In the genomic region with DNA sequence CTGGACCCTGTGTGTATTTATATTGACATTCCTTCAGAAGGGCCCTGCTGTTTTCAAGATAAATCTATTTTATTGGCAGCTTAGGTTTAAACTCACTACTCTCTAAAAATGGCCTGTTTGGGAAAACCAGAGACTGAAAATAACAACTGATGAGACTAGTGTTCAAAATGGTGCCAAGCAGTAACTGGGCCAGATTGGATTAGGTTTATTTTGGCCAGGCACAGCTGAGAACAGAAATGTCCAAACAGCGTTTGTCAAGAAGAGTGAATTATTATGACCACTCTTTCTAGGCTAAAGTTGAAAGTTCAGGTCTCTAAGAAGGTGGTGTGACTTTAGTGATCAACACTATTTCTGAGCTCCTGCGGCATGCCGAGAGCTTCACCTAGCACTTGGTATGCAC, we compare ENCODE assay signal across 18 mouse cellular contexts. TPM values are rescaled to one million over a fixed set of nuclear protein-coding genes. Genes with fewer than 3 reads are reported as not detected.
A peak's percentile ranks its signal among the peaks of the same experiment; 100 is the strongest.
DNase-seq lines count a peak whose midpoint lies in the region; ATAC-seq and TF ChIP-seq lines count a peak whose summit lies in the region.
"Had no signal": no experiment of that assay in that cellular context is flagged by ENCODE, and none has a peak within 500 bp of the region (broad histone marks: within the 10 kb centered on the region; RNA-seq: fewer than 3 reads in every experiment).

No protein-coding gene starts in this region.

- 80% methylated on average over 3 of the region's 3 CpGs for WGBS in heart, embryonic 16.5 days
- WGBS in lung, postnatal 0 days = 89% methylated on average over 3 of the region's 3 CpGs

- peak overlapping the region; percentile 93 for H3K27ac ChIP-seq in gastrocnemius, adult 2 months
- peak overlapping the region; percentile 69 for H3K27ac ChIP-seq in heart, embryonic 16.5 days (ENCODE audit: low read length)
- no peak overlapping the region for H3K27ac ChIP-seq in lung, postnatal 0 days (ENCODE audit: low read length)
- H3K27ac ChIP-seq: liver, embryonic 12.5 days; lung, embryonic 15.5 days; stomach, embryonic 15.5 days had no signal

- ATAC-seq in heart, embryonic 16.5 days (replicated peaks; ENCODE audit: extremely low read depth, insufficient read depth, low FRiP score) = no peak
- no peak for ATAC-seq in lung, postnatal 0 days
- ATAC-seq: activated CD4-positive, CD25-positive, alpha-beta regulatory T cell, adult 4 months; liver, embryonic 12.5 days; Patski had no signal

- peak overlapping the region; percentile 56; the same call in 1 of the 2 replicates for H3K4me2 ChIP-seq in heart, embryonic 16.5 days (ENCODE audit: low read depth, low read length)
- no peak overlapping the region for H3K4me2 ChIP-seq in lung, postnatal 0 days (replicated peaks; ENCODE audit: low read depth, low read length)
- H3K4me2 ChIP-seq: liver, embryonic 12.5 days; lung, embryonic 15.5 days; stomach, embryonic 15.5 days had no signal

- H3K27me3 ChIP-seq in heart, embryonic 16.5 days (ENCODE audit: control insufficient read depth, insufficient read depth, low read length) = no peaks in the 10 kb centered on the region
- no peaks in the 10 kb centered on the region for H3K27me3 ChIP-seq in lung, postnatal 0 days (replicated peaks; ENCODE audit: insufficient read depth, low read length)
- H3K27me3 ChIP-seq: liver, embryonic 12.5 days; lung, embryonic 15.5 days; Patski; stomach, embryonic 15.5 days had no signal

- H3K36me3 ChIP-seq in heart, embryonic 16.5 days (ENCODE audit: control insufficient read depth, insufficient read depth) = no peaks in the 10 kb centered on the region
- no peaks in the 10 kb centered on the region for H3K36me3 ChIP-seq in lung, postnatal 0 days (ENCODE audit: insufficient read depth, low read length)
- H3K36me3 ChIP-seq: liver, embryonic 12.5 days; lung, embryonic 15.5 days; stomach, embryonic 15.5 days had no signal

- H3K4me3 ChIP-seq in gastrocnemius, adult 2 months = peak overlapping the region; percentile 77
- H3K4me3 ChIP-seq in heart, embryonic 16.5 days (ENCODE audit: low read length) = no peak overlapping the region
- H3K4me3 ChIP-seq in lung, postnatal 0 days (ENCODE audit: low read depth, low read length) = no peak overlapping the region
- H3K4me3 ChIP-seq: liver, embryonic 12.5 days; lung, embryonic 15.5 days; stomach, embryonic 15.5 days had no signal

- DNase-seq in gastrocnemius, adult 2 months = peak; percentile 57
- no peak for DNase-seq in gastrocnemius, postnatal 10 days
- DNase-seq in heart, postnatal 14 days = no peak
- no peak for DNase-seq in lung, postnatal 0 days (ENCODE audit: low spot score)
- DNase-seq in lung, postnatal 10 days = no peak
- no peak for DNase-seq in MN1 (ENCODE audit: low spot score)
- DNase-seq: adrenal gland, postnatal 25 days; thymus, adult 2 months had no signal

- 0 out of 2 replicates have a peak, but pooled peaks have one; percentile 10 for TF ChIP-seq EP300 in lung, postnatal 0 days (IDR thresholded peaks at IDR 0.05)

- intact Hi-C loops in gastrocnemius, adult 2 months (cut with DNase I) = loop anchor here (5.0 kb wide), 2 partner anchors 239 to 679 kb away; a partner anchor contains a TSS
- intact Hi-C loops in heart, postnatal 14 days (cut with DNase I) = loop anchor here (2.0 to 5.0 kb wide), 3 partner anchors 179 to 680 kb away; a partner anchor contains a TSS

- H3K9ac ChIP-seq in heart, embryonic 16.5 days (ENCODE audit: low read length) = no peak overlapping the region
- no peak overlapping the region for H3K9ac ChIP-seq in lung, postnatal 0 days (replicated peaks; ENCODE audit: low read depth)
- H3K9ac ChIP-seq: liver, embryonic 12.5 days; lung, embryonic 15.5 days; stomach, embryonic 15.5 days had no signal

- TF ChIP-seq CTCF in gastrocnemius, adult 2 months (IDR thresholded peaks at IDR 0.05) = no peak
- TF ChIP-seq CTCF in lung, postnatal 0 days (IDR thresholded peaks at IDR 0.05) = no peak

- no peaks in the 10 kb centered on the region for H3K9me3 ChIP-seq in heart, embryonic 16.5 days (replicated peaks; ENCODE audit: control insufficient read depth, low read length)
- no peaks in the 10 kb centered on the region for H3K9me3 ChIP-seq in lung, postnatal 0 days (ENCODE audit: low read length)
- H3K9me3 ChIP-seq: liver, embryonic 12.5 days; lung, embryonic 15.5 days; stomach, embryonic 15.5 days had no signal

- peaks cover 19% of the 10 kb centered on the region for H3K4me1 ChIP-seq in heart, embryonic 16.5 days (ENCODE audit: control insufficient read depth, insufficient read depth, low read length)
- H3K4me1 ChIP-seq in lung, postnatal 0 days (ENCODE audit: insufficient read depth, low read depth, low read length) = no peaks in the 10 kb centered on the region; the same call in 1 of the 2 replicates
- H3K4me1 ChIP-seq: liver, embryonic 12.5 days; stomach, embryonic 15.5 days had no signal

RNA-seq across cellular contexts. Expression of a gene that starts 0.5 kb away (rescaled TPM):
- 10 to 100 TPM; 18.3 to 50.1 TPM for total RNA-seq in gastrocnemius, adult 2 months (2021)
- total RNA-seq in gastrocnemius, postnatal 10 days (2021) = 10 to 100 TPM; 29.2 to 30.5 TPM
- 0.28 and 0.67 TPM in 2 replicates for polyA plus RNA-seq in heart, embryonic 16.5 days (2015; fragmentation: Nextera tagmentation; extraction: Ambion mirVana)
- 10 to 100 TPM; 16.8 to 21.5 TPM for total RNA-seq in heart, postnatal 14 days (2021)
- polyA plus RNA-seq in lung, postnatal 0 days (2015; fragmentation: Nextera tagmentation; extraction: Ambion mirVana) = 19.2 and 22.4 TPM in 2 replicates
- total RNA-seq: adrenal gland, postnatal 25 days; hematopoietic stem cell, adult 5-6 weeks; megakaryocyte-erythroid progenitor cell, adult 5-6 weeks had no signal
- polyA plus RNA-seq: midbrain, embryonic 16.5 days; spleen, adult 2 months had no signal
